Mouse (Mus musculus) forebrain, embryonic 15.5 days (tissue): Measurements from ENCODE around the gene Atp8a2. TPM values are rescaled to one million over a fixed set of nuclear protein-coding genes. Genes with fewer than 3 reads are reported as not detected.
A peak's percentile ranks its signal among the peaks of the same experiment; 100 is the strongest.
"Not testable (repeated sequence)": the region's sequence is repeated elsewhere in the genome, so short reads cannot be mapped to it uniquely, and the experiment has no call there.

Experiments
- ATAC-seq: fragments of 200-750 bp; cut with Nextera tagmentation; replicated peaks from 2 replicates; pipeline ENCODE4 v1.8.0; 2017; ENCODE audit warnings: mild to moderate bottlenecking, moderate TSS enrichment, moderate library complexity
- H3K27ac ChIP-seq: fragments of 300-500 bp; sonication (generic); replicated peaks from 2 replicates; pipeline ENCODE4 v1.5.1; 2015; ENCODE audit warnings: mild to moderate bottlenecking, inconsistent platforms
- H3K27me3 ChIP-seq: fragments of 300-500 bp; sonication (generic); 2 replicates; pipeline ENCODE4 v1.6.1; 2015; ENCODE audit warnings: inconsistent platforms
- H3K36me3 ChIP-seq: fragments of 300-500 bp; sonication (generic); 2 replicates; pipeline ENCODE4 v1.6.1; 2015; ENCODE audit warnings: mild to moderate bottlenecking, inconsistent platforms
- H3K4me1 ChIP-seq: fragments of 300-500 bp; sonication (generic); 2 replicates; pipeline ENCODE4 v1.6.1; 2015; ENCODE audit warnings: inconsistent platforms
- H3K4me2 ChIP-seq: fragments of 300-500 bp; sonication (generic); replicated peaks from 2 replicates; pipeline ENCODE4 v1.6.1; 2015; ENCODE audit warnings: mild to moderate bottlenecking, inconsistent platforms
- H3K4me3 ChIP-seq: fragments of 300-500 bp; sonication (generic); 2 replicates; pipeline ENCODE4 v1.5.1; 2015; ENCODE audit warnings: mild to moderate bottlenecking, inconsistent platforms
- H3K9ac ChIP-seq: fragments of 300-500 bp; sonication (generic); replicated peaks from 2 replicates; pipeline ENCODE4 v1.6.1; 2015; ENCODE audit warnings: mild to moderate bottlenecking, inconsistent platforms
- H3K9me3 ChIP-seq: fragments of 300-500 bp; sonication (generic); 2 replicates; pipeline ENCODE4 v1.6.1; 2016; ENCODE audit warnings: inconsistent platforms
- WGBS: fragments of 180-500 bp; shearing (Covaris S2); methylation state at CpG from one replicate; pipeline ENCODE4 v1.1.7; 2015; ENCODE audit warnings: mixed read lengths; 5-methylcytosine and 5-hydroxymethylcytosine counted together
- polyA plus RNA-seq: library from polyadenylated mRNA; unstranded; fragments of >200 nt; fragmentation: Nextera tagmentation; extraction: Ambion mirVana; gene quantifications from 2 replicates; pipeline ENCODE4 v1.2.1, GENCODE M21; 2015

Atp8a2 gene
- polyA plus RNA-seq, 1 experiment from 2014 or later, result 31.7 TPM

DNA sequence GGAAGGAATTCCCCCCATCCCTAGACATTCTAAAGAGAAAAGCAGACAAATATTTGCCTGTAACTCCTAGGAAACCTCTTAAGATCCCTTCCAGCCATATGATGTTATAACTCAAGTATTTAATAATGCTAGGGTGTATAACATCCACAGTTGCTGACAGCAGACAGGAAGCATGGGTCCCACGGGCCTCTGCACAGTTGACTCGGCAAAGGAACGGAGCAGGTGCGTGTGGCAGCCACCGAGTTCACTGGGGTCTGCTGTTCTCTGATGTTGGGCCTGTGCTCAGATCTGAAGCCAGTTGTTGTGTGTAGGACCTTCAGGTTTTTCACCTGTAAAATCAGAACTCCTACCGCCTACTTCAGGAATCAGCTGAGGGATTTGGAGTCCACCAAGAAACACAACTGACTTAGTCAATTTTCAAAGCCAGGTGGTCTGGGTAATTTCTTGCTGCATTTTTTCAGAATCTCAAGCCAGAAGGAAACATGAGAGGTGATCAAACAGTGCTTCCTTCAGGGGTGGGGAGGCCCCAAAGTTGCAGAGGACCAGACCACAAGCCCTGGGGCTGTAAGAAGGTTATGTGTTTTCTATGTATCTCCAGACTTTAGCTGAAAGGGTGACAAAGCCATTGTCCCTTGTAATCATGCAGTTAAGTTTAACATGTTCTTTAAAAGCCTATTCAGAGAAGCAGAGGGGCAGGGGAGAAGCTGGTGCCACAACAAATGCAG lies 338.3 kb downstream of the Atp8a2 start:
- no peak for ATAC-seq
- Histone ChIP-seq H3K4me2 (no peak overlapping the region), H3K9ac (no peak overlapping the region), H3K4me1 (no peaks in the 10 kb centered on the region), H3K36me3 (0 out of 2 replicates have a peak, but pooled peaks cover 9% of the 10 kb centered on the region), H3K27ac (no peak overlapping the region), H3K4me3 (no peak overlapping the region), H3K9me3 (no peaks in the 10 kb centered on the region), H3K27me3 (no peaks in the 10 kb centered on the region)
- 93% methylated on average over 6 of the region's 6 CpGs for WGBS

DNA sequence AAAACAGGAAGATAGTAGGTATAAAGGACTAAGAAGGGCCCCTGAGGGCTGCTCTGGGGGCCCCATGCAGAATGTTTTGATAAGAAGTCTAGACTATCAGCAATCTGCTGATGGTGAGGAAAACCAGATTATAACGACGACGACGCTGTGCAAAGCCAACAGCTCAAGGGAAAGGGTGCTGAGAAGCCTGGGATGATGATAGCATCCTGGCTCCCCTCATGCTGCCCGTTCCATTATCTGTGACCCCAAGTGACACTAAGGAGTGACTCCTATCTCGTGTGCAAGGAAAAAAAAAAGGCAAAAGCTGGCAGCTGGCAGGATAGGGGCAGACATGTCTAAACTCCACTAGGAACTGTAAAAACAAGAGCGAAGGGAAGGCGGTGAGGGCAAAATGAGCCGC lies 343.8 kb downstream of the Atp8a2 start:
- 68% methylated on average over 9 of the region's 9 CpGs for WGBS
- no peak for ATAC-seq
- no peaks in the 10 kb centered on the region for H3K9me3 ChIP-seq
- H3K9ac ChIP-seq, result no peak overlapping the region
- no peak overlapping the region for H3K4me3 ChIP-seq
- H3K36me3 ChIP-seq, result 0 out of 2 replicates have a peak, but pooled peaks cover 9% of the 10 kb centered on the region
- no peaks in the 10 kb centered on the region for H3K27me3 ChIP-seq
- no peaks in the 10 kb centered on the region for H3K4me1 ChIP-seq
- no peak overlapping the region for H3K4me2 ChIP-seq
- no peak overlapping the region for H3K27ac ChIP-seq

DNA sequence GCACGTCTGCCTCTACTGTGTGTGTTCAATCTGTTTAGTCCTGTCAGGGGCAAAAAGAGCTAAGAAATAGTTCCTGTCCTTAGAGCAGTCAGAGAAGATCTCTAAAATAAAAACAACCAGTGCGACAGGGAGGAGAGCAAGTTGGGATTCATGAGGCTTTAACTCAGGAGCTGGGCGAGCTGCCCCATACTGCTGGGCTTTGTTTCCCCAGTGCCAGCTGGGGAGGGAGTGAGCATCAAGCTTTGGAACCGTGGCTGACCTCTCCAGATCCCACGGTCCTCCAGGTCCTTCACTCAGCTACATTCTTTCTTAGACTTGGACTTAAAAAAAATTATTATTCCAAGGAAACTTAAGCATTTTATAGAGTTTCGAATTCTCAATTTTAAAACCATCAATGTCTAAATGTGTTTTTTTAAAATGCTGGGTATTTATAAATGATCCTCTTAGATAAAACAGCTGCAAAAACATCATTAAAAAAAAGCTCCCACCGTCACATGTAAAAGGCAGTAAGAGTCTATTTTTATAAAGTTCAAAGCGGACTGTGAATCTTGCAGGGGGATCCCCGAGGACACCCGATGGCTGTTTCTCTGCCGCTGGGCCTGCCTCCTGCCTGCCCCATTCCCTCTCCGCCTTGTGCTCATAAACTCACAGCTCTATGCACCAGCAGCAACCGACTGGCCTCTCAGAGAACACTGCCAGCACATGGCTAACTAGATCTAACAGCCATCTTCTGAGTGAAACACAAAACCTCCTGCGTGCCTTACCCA lies 350.2 kb downstream of the Atp8a2 start:
- ATAC-seq, result no peak
- H3K9ac ChIP-seq, result no peak overlapping the region
- no peak overlapping the region for H3K27ac ChIP-seq
- no peak overlapping the region for H3K4me2 ChIP-seq
- 33% methylated on average over 14 of the region's 14 CpGs for WGBS
- no peaks in the 10 kb centered on the region for H3K4me1 ChIP-seq
- H3K4me3 ChIP-seq, result no peak overlapping the region
- no peaks in the 10 kb centered on the region for H3K36me3 ChIP-seq
- no peaks in the 10 kb centered on the region for H3K27me3 ChIP-seq
- no peaks in the 10 kb centered on the region for H3K9me3 ChIP-seq

DNA sequence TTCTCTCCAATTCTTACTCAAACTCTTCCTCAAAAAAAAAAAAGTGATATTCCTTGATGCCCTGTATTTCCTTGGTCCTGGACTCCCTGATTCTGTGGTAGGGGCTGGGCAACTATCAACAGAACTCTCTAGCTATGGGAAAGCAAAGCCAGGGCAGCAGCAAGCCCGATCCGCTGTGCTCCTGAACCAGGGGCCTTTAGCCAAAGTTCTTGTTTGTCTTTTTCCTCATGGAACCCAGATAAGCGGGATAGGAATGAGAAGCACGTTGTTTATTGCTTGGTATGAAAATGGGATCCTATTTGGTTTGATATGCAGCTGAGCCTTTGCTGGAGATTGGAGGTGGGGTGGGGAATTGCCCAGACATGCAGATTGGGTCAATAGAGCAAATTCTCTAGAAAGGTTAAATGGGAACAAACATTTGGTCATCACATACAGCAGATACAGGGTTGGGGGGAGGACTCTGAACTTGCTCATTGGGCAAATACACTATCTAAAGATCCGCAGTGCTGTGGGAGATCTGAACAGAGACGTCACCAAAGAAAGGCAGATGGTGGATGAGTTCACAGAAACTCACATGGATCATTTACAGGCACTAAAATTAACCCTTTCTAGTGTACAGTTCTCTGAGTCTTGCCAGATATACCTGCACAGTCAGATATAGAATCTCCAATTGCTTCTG lies 353.6 kb downstream of the Atp8a2 start:
- H3K4me1 ChIP-seq, result peaks cover 3% of the 10 kb centered on the region; the same call in 1 of the 2 replicates
- no peak overlapping the region for H3K9ac ChIP-seq
- WGBS, result 78% methylated on average over 6 of the region's 6 CpGs
- H3K27ac ChIP-seq, result no peak overlapping the region
- H3K27me3 ChIP-seq, result no peaks in the 10 kb centered on the region
- no peak overlapping the region for H3K4me2 ChIP-seq
- H3K4me3 ChIP-seq, result no peak overlapping the region
- no peak for ATAC-seq
- H3K9me3 ChIP-seq, result no peaks in the 10 kb centered on the region
- no peaks in the 10 kb centered on the region for H3K36me3 ChIP-seq

DNA sequence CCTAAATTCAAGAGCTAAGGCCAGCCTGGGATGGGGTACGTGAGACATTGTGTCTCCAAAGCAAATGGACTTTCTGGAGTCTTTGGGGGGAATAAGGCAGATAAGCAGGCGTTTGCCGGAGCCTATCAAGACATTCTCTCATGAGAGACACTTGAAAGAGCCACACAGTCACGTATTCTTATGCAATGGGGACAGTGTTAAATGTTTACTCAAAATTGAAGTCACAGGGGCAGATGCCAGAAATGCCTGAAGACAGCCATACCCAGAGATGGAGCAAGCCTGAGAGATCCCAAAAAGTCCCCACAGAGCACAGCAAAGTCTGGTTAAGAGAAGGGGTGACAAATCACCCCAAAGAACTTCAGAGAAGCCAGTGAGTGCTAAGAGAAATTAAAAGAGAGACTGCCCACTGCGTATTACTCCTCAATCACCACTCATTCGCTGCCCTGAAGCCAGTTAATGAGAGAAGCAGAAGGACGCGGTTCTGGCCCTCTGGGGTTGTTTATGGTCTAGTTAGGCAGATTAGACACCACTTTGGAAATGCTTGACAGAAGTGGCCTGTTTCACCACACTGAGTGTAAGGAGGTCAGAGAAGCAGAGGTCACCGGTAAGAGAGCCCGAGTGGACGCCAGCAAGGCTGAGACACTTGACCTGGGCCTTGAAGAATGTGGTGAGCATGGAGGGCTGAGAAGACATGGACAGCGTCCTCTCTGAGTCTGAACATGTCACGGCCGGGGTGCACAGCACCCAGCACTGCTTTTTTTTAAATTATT lies 356.8 kb downstream of the Atp8a2 start:
- 85% methylated on average over 14 of the region's 14 CpGs for WGBS
- Histone ChIP-seq H3K4me1 (peaks cover 14% of the 10 kb centered on the region), H3K27me3 (no peaks in the 10 kb centered on the region), H3K9me3 (no peaks in the 10 kb centered on the region), H3K27ac (no peak overlapping the region), H3K4me2 (no peak overlapping the region), H3K36me3 (no peaks in the 10 kb centered on the region), H3K4me3 (no peak overlapping the region), H3K9ac (no peak overlapping the region)
- ATAC-seq, result no peak

DNA sequence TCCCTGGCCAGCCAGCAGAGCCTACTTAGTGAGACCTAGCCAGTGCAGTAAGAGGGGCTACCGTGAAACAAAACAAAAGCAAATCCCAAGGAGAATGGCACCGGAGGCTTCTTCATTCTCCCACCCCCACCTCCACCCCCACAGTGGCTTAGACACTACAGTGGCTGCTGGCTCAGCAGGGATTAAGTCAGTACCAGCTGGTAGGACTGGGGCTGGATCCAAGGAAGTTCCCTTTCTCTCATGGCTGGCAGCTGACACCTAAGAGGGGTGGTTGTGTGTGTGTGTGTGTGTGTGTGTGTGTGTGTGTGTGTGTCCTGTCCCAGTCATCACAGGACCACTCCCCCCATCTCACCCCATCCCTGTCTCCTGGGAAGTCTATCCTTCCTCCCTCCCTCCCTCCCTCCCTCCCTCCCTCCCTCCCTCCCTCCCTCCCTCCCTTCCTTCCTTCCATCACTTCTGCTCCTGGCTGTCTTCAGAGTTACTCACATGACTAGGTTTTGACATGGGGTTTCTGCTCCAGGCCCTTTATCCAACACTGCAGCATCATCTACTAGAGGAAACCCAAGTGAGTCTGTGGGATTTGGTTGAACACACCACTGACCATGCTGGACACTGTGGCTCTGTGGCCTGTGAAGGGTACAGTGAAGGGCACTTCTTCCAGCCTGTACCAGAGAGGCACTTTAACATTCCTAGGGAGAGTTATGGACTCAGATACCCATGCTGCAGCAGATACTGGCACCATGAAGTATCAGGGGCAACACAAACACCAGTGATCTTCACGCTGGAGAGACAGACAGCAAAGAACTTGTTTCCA lies 358.3 kb downstream of the Atp8a2 start:
- H3K27ac ChIP-seq, result 0 out of 2 replicates have a peak overlapping the region, but pooled peaks have one; percentile 43
- 92% methylated on average over 1 of the region's 3 CpGs for WGBS
- H3K27me3 ChIP-seq, H3K9me3 ChIP-seq, H3K4me2 ChIP-seq, H3K36me3 ChIP-seq, H3K9ac ChIP-seq, H3K4me3 ChIP-seq: not testable (repeated sequence)
- peaks cover 14% of the 10 kb centered on the region for H3K4me1 ChIP-seq
- peak; percentile 93 for ATAC-seq

DNA sequence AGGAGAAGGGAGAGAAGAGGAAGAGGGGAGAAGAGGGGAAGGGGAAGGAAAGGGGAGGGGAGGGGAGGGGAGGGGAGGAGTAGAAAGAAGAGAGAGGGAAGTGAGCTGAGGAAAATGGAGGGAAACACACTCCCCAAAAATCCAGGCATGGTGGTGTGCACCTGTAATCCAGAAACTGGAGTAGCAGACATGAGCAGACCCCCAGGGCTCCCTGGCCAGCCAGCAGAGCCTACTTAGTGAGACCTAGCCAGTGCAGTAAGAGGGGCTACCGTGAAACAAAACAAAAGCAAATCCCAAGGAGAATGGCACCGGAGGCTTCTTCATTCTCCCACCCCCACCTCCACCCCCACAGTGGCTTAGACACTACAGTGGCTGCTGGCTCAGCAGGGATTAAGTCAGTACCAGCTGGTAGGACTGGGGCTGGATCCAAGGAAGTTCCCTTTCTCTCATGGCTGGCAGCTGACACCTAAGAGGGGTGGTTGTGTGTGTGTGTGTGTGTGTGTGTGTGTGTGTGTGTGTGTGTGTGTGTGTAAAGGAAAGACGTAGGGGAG lies 359.2 kb downstream of the Atp8a2 start:
- not testable (repeated sequence) for H3K4me2 ChIP-seq, H3K4me3 ChIP-seq, H3K9me3 ChIP-seq, H3K36me3 ChIP-seq, H3K27me3 ChIP-seq, H3K9ac ChIP-seq
- no CpG with 5 or more reads among the region's 3 CpGs for WGBS
- H3K4me1 ChIP-seq, result peaks cover 14% of the 10 kb centered on the region
- H3K27ac ChIP-seq, result peak overlapping the region; percentile 68; the same call in 1 of the 2 replicates
- ATAC-seq, result peak; percentile 91

DNA sequence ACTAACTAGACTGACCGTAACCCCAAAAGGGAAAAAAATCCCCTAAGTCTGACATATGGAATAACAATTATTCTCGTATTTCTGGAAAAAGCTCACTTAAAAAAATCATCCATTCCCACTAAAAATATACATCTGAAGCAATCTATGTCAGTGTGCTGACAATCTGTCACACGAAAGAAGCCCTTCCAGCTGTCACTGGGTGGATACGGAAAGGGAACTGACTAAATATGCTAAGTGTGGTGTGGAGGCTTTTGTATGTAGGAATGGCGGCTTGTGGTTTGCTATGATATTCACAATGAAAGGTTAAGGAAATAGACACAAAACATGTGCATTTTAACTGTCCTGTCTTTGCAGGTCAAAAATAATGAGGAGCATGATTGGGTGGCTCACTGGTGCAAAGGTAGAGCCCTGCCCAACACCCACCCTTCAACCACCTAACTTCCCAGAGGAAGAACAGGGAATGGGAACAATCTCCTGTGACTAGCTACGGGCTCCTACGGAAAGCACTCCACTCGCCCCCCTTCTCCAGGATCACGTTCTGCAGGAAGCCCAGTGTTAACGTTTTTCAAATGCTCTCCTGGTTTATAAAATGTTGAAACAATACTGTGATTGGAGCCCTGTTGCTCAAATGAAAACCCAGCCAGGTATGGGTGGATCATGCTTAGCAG lies 360.0 kb downstream of the Atp8a2 start:
- 37% methylated on average over 10 of the region's 10 CpGs for WGBS
- 0 out of 2 replicates have a peak overlapping the region, but pooled peaks have one; percentile 6 for H3K9ac ChIP-seq
- H3K9me3 ChIP-seq, result no peaks in the 10 kb centered on the region
- H3K27me3 ChIP-seq, result no peaks in the 10 kb centered on the region
- H3K4me2 ChIP-seq, result no peak overlapping the region
- ATAC-seq, result peak; percentile 45; the same call in 1 of the 2 replicates
- H3K36me3 ChIP-seq, result no peaks in the 10 kb centered on the region
- peaks cover 14% of the 10 kb centered on the region for H3K4me1 ChIP-seq
- no peak overlapping the region for H3K4me3 ChIP-seq
- peak overlapping the region; percentile 68 for H3K27ac ChIP-seq

DNA sequence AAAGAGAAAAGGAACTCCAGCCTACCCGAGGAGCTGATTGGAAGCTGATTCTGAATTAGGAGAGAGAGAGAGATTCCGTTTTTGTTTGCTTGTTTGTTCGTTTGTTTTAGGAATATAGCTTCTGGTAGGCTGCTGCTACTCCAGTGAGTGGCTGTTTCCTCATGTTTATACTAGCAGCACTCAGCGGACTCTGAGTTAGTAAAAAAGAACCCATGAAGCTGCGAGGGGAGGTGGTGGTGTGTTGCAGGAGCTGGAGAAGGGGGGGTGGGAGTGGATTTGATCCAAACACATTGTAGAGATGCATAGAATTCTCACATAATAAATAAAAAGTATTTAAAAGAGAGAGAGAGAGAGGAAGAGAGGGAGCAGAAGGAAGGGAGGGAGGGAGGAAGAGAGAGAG lies 367.4 kb downstream of the Atp8a2 start:
- Histone ChIP-seq H3K4me1 (no peaks in the 10 kb centered on the region), H3K9me3 (no peaks in the 10 kb centered on the region), H3K27me3 (no peaks in the 10 kb centered on the region), H3K4me3 (no peak overlapping the region), H3K9ac (no peak overlapping the region), H3K27ac (no peak overlapping the region), H3K36me3 (no peaks in the 10 kb centered on the region), H3K4me2 (no peak overlapping the region)
- no peak for ATAC-seq
- 86% methylated on average over 5 of the region's 5 CpGs for WGBS

DNA sequence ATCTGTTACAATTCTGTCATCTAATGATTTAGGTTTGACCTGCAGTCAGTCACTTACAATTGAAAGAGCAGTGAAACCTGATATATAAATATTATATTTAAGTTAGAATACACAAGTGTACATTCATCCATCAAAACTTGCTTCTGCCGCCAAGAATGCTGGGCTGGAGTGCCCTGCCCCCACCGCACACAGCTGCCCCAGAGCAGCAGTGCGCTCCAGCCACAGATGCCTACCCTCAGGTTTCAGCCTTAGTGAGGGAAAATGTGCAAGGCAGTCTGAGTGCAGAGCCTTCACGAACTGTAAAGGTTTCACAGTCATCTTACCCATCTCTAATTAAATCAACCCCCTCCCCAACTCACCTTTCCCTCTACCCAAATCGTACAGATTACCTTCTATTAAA lies 369.6 kb downstream of the Atp8a2 start:
- H3K9ac ChIP-seq, result no peak overlapping the region
- ATAC-seq, result no peak
- H3K27me3 ChIP-seq, result no peaks in the 10 kb centered on the region; the same call in 1 of the 2 replicates
- no peak overlapping the region for H3K4me3 ChIP-seq
- no peak overlapping the region for H3K27ac ChIP-seq
- H3K4me1 ChIP-seq, result no peaks in the 10 kb centered on the region
- WGBS, result 72% methylated on average over 5 of the region's 5 CpGs
- no peaks in the 10 kb centered on the region for H3K36me3 ChIP-seq
- H3K9me3 ChIP-seq, result no peaks in the 10 kb centered on the region
- no peak overlapping the region for H3K4me2 ChIP-seq
